Mouse (Mus musculus) limb, embryonic 13.5 days (tissue): ENCODE results near the gene Rfk. TPM values are rescaled to one million over a fixed set of nuclear protein-coding genes. Genes with fewer than 3 reads are reported as not detected.

Experiments used
- ATAC-seq: fragments of 200-750 bp; cut with Nextera tagmentation; 2 replicates; pipeline ENCODE4 v1.8.0; 2017; ENCODE audit warnings: low read depth, moderate number of reproducible peaks, moderate TSS enrichment; ENCODE audit not compliant: low FRiP score
- H3K27ac ChIP-seq: fragments of 300-500 bp; sonication (generic); 2 replicates; pipeline ENCODE4 v1.5.1; 2015; ENCODE audit warnings: inconsistent platforms, mild to moderate bottlenecking, moderate library complexity
- H3K27me3 ChIP-seq: fragments of 300-500 bp; sonication (generic); 2 replicates; pipeline ENCODE4 v1.6.1; 2015; ENCODE audit warnings: mild to moderate bottlenecking, inconsistent platforms
- H3K36me3 ChIP-seq: fragments of 300-500 bp; sonication (generic); 2 replicates; pipeline ENCODE4 v1.6.1; 2015; ENCODE audit warnings: inconsistent platforms, mild to moderate bottlenecking, moderate library complexity
- H3K4me1 ChIP-seq: fragments of 300-500 bp; sonication (generic); 2 replicates; pipeline ENCODE4 v1.6.1; 2015; ENCODE audit warnings: inconsistent platforms
- H3K4me2 ChIP-seq: fragments of 300-500 bp; sonication (generic); replicated peaks from 2 replicates; pipeline ENCODE4 v1.6.1; 2015; ENCODE audit warnings: inconsistent platforms, mild to moderate bottlenecking, moderate library complexity
- H3K4me3 ChIP-seq: fragments of 300-500 bp; sonication (generic); 2 replicates; pipeline ENCODE4 v1.5.1; 2015; ENCODE audit warnings: moderate library complexity, mild to moderate bottlenecking, inconsistent platforms
- H3K9ac ChIP-seq: fragments of 300-500 bp; sonication (generic); 2 replicates; pipeline ENCODE4 v1.6.1; 2015; ENCODE audit warnings: mild to moderate bottlenecking, inconsistent platforms
- H3K9me3 ChIP-seq: fragments of 300-500 bp; sonication (generic); 2 replicates; pipeline ENCODE4 v1.6.1; 2016; ENCODE audit warnings: inconsistent platforms
- WGBS: fragments of 180-500 bp; shearing (Covaris S2); methylation state at CpG from one replicate; pipeline ENCODE4 v1.1.7; 2015; 5-methylcytosine and 5-hydroxymethylcytosine counted together
- polyA plus RNA-seq: library from polyadenylated mRNA; unstranded; fragments of >200 nt; fragmentation: Nextera tagmentation; extraction: Ambion mirVana; gene quantifications from 2 replicates; pipeline ENCODE4 v1.2.1, GENCODE M21; 2015

The Rfk gene
- polyA plus RNA-seq, 1 experiment from 2014 or later: 72.0 TPM

GRCm38 (mm10) chr19:17386424-17386823 lies 7.4 kb upstream of the Rfk start:
- no peak overlapping the region for H3K4me3 ChIP-seq
- no peak overlapping the region for H3K9ac ChIP-seq
- H3K27me3 ChIP-seq: peaks cover 3% of the 10 kb centered on the region; the same call in 1 of the 2 replicates
- no peaks in the 10 kb centered on the region for H3K9me3 ChIP-seq
- WGBS: 64% methylated on average over 6 of the region's 6 CpGs
- no peak overlapping the region for H3K4me2 ChIP-seq
- H3K4me1 ChIP-seq: no peaks in the 10 kb centered on the region
- ATAC-seq: no peak
- no peak overlapping the region for H3K27ac ChIP-seq
- H3K36me3 ChIP-seq: no peaks in the 10 kb centered on the region

GRCm38 (mm10) chr19:17388404-17388803 lies 5.4 kb upstream of the Rfk start:
- H3K4me2 ChIP-seq: no peak overlapping the region
- H3K9me3 ChIP-seq: no peaks in the 10 kb centered on the region
- H3K27ac ChIP-seq: no peak overlapping the region
- no peaks in the 10 kb centered on the region for H3K36me3 ChIP-seq
- H3K9ac ChIP-seq: no peak overlapping the region
- H3K4me1 ChIP-seq: peaks cover 5% of the 10 kb centered on the region
- WGBS: 25% methylated on average over 2 of the region's 2 CpGs
- peaks cover 3% of the 10 kb centered on the region; the same call in 1 of the 2 replicates for H3K27me3 ChIP-seq
- no peak for ATAC-seq
- H3K4me3 ChIP-seq: no peak overlapping the region

DNA sequence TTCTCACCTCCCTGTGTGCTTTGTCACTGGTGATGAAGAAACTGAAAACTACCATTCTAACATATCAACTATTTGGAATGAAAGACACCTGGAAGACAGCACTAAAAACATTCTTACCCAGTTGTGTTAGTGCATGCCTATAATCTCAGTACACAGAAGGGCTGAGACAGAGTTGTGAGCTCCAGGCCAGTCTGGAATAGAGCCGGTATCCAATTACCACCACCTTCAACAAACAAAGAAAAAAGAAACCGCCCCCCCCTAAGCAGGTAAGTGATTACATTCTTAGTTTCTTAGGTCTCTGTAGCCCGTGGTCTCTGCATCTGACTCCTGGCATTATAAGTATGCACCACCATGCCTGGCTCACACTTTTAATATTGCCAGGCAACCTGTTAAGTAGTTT lies 977 bp upstream of the Rfk start:
- peaks cover 3% of the 10 kb centered on the region; the same call in 1 of the 2 replicates for H3K27me3 ChIP-seq
- H3K4me1 ChIP-seq: peaks cover 15% of the 10 kb centered on the region
- H3K9ac ChIP-seq: no peak overlapping the region
- 0 out of 2 replicates have a peak overlapping the region, but pooled peaks have one; percentile 91 for H3K4me3 ChIP-seq
- WGBS: 10% methylated on average over 3 of the region's 3 CpGs
- no peak for ATAC-seq
- no peak overlapping the region for H3K27ac ChIP-seq
- peak overlapping the region; percentile 70 for H3K4me2 ChIP-seq
- H3K36me3 ChIP-seq: peaks cover 12% of the 10 kb centered on the region
- H3K9me3 ChIP-seq: no peaks in the 10 kb centered on the region

GRCm38 (mm10) chr19:17396802-17397201 lies 3.0 kb downstream of the Rfk start:
- H3K36me3 ChIP-seq: peaks cover 41% of the 10 kb centered on the region
- WGBS: 81% methylated on average over 4 of the region's 4 CpGs
- H3K4me3 ChIP-seq: no peak overlapping the region
- ATAC-seq: no peak
- no peaks in the 10 kb centered on the region for H3K27me3 ChIP-seq
- peaks cover 15% of the 10 kb centered on the region for H3K4me1 ChIP-seq
- H3K27ac ChIP-seq: no peak overlapping the region
- no peak overlapping the region for H3K4me2 ChIP-seq
- no peaks in the 10 kb centered on the region for H3K9me3 ChIP-seq
- no peak overlapping the region for H3K9ac ChIP-seq

GRCm38 (mm10) chr19:17397922-17398321 lies 4.1 kb downstream of the Rfk start:
- 81% methylated on average over 5 of the region's 5 CpGs for WGBS
- no peak overlapping the region for H3K4me3 ChIP-seq
- H3K27me3 ChIP-seq: no peaks in the 10 kb centered on the region
- H3K4me2 ChIP-seq: no peak overlapping the region
- no peak overlapping the region for H3K9ac ChIP-seq
- H3K9me3 ChIP-seq: no peaks in the 10 kb centered on the region
- ATAC-seq: no peak
- peaks cover 15% of the 10 kb centered on the region for H3K4me1 ChIP-seq
- peaks cover 41% of the 10 kb centered on the region for H3K36me3 ChIP-seq
- H3K27ac ChIP-seq: no peak overlapping the region

GRCm38 (mm10) chr19:17399965-17400364 lies 6.1 kb downstream of the Rfk start:
- no peak overlapping the region for H3K9ac ChIP-seq
- H3K27ac ChIP-seq: no peak overlapping the region
- H3K27me3 ChIP-seq: no peaks in the 10 kb centered on the region
- no peak for ATAC-seq
- 85% methylated on average over 4 of the region's 4 CpGs for WGBS
- H3K4me3 ChIP-seq: no peak overlapping the region
- H3K36me3 ChIP-seq: peaks cover 41% of the 10 kb centered on the region
- peaks cover 4% of the 10 kb centered on the region; the same call in 1 of the 2 replicates for H3K4me1 ChIP-seq
- no peak overlapping the region for H3K4me2 ChIP-seq
- no peaks in the 10 kb centered on the region for H3K9me3 ChIP-seq

GRCm38 (mm10) chr19:17400571-17400970 lies 6.7 kb downstream of the Rfk start:
- H3K36me3 ChIP-seq: peaks cover 41% of the 10 kb centered on the region
- no peak overlapping the region for H3K4me3 ChIP-seq
- no peak overlapping the region for H3K27ac ChIP-seq
- H3K4me1 ChIP-seq: no peaks in the 10 kb centered on the region
- no peaks in the 10 kb centered on the region for H3K27me3 ChIP-seq
- ATAC-seq: no peak
- H3K9ac ChIP-seq: no peak overlapping the region
- H3K4me2 ChIP-seq: no peak overlapping the region
- no peaks in the 10 kb centered on the region for H3K9me3 ChIP-seq
- 82% methylated on average over 4 of the region's 4 CpGs for WGBS

DNA sequence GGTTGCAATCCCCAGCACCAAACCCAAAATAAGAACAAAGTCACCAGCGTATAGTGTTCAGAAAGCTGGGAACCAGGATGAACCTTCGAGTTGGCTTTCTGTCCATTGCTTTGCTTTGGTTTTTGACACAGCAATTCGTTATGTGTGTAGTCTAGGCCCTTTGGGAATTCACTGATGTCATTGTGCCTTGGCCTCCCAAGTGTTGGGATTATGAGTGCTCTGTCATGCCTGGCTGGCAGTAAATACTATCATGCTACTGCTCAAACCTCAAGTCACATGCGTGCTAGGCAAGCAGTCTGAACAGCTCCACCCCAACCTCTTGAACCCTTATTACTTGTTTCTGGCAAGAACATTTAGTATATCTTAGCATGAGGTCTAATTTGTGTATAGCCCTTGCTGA lies 9.3 kb downstream of the Rfk start:
- no peak overlapping the region for H3K9ac ChIP-seq
- H3K4me3 ChIP-seq: no peak overlapping the region
- WGBS: 91% methylated on average over 4 of the region's 4 CpGs
- no peak overlapping the region for H3K4me2 ChIP-seq
- peaks cover 26% of the 10 kb centered on the region for H3K36me3 ChIP-seq
- H3K27me3 ChIP-seq: no peaks in the 10 kb centered on the region
- peaks cover 9% of the 10 kb centered on the region for H3K9me3 ChIP-seq
- no peak for ATAC-seq
- H3K4me1 ChIP-seq: no peaks in the 10 kb centered on the region
- no peak overlapping the region for H3K27ac ChIP-seq

DNA sequence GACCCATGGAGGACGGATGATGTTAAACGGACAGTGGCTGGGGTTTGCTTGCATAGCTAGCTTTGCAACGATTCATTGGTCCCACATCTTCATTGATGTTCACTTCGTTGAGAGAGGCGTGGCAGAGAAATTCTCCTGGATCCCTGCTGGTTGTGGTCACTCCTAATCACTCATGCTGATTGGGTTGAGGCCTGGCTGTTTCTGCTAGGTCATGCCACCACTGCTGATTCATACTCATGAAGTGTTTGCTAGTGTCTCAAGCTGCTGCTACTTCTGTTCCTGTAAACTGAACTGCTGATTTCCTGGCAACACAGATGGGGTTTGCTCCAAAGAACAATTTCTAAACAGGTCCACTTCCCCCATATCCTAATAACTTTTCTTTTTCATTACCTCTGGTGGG lies 13.0 kb downstream of the Rfk start:
- no peaks in the 10 kb centered on the region for H3K4me1 ChIP-seq
- H3K27me3 ChIP-seq: no peaks in the 10 kb centered on the region
- no peaks in the 10 kb centered on the region for H3K36me3 ChIP-seq
- ATAC-seq: no peak
- no peak overlapping the region for H3K27ac ChIP-seq
- no peak overlapping the region for H3K4me2 ChIP-seq
- H3K9ac ChIP-seq: no peak overlapping the region
- H3K9me3 ChIP-seq: peaks cover 9% of the 10 kb centered on the region
- WGBS: 94% methylated on average over 5 of the region's 5 CpGs
- no peak overlapping the region for H3K4me3 ChIP-seq

GRCm38 (mm10) chr19:17408591-17408990 lies 14.7 kb downstream of the Rfk start:
- Histone ChIP-seq H3K4me2 (no peak overlapping the region), H3K4me3 (no peak overlapping the region), H3K36me3 (no peaks in the 10 kb centered on the region), H3K9me3 (peaks cover 9% of the 10 kb centered on the region), H3K9ac (no peak overlapping the region), H3K4me1 (no peaks in the 10 kb centered on the region), H3K27ac (no peak overlapping the region), H3K27me3 (no peaks in the 10 kb centered on the region)
- no peak for ATAC-seq

- H3K9ac ChIP-seq: no peak overlapping the region
- WGBS: 66% methylated on average over 3 of the region's 3 CpGs
- peaks cover 9% of the 10 kb centered on the region for H3K9me3 ChIP-seq
- no peaks in the 10 kb centered on the region for H3K27me3 ChIP-seq
- H3K36me3 ChIP-seq: no peaks in the 10 kb centered on the region
- no peak overlapping the region for H3K4me3 ChIP-seq
- no peak overlapping the region for H3K27ac ChIP-seq
- no peak for ATAC-seq
- H3K4me1 ChIP-seq: no peaks in the 10 kb centered on the region
- no peak overlapping the region for H3K4me2 ChIP-seq
Measured at GRCm38 (mm10) chr19:17409351-17409750, 15.5 kb downstream of the Rfk start.

DNA sequence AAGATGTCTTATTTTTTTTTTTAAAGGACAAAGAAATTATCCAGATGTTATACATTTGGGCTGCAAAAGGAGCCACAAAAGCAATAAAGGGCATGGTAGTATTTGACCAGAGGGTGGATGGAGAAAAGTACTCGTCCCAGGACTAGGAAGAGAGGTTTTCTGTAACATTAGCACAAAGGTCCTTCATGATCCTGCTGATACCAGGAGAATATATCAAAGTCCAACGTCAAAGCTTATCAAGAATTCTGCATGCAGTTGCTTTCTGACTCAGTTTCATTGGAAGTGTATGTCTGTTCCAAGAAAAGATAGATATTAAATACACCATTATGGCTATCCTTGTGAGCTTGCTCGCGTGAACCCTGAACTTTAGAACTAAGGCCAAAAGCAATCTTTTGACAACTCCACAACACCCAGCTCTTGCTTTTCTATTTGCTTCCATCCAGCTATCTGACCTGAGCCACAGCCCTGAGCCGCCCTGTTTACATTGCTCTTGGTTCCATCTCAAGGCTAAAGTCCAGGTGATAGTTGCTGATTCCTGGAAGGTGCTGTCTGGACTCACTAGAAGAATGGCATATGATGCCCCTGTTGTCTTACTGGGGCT lies 16.7 kb downstream of the Rfk start:
- no peak for ATAC-seq
- Histone ChIP-seq H3K36me3 (no peaks in the 10 kb centered on the region), H3K4me3 (no peak overlapping the region), H3K4me2 (no peak overlapping the region), H3K27me3 (no peaks in the 10 kb centered on the region), H3K27ac (no peak overlapping the region), H3K4me1 (no peaks in the 10 kb centered on the region), H3K9me3 (peaks cover 9% of the 10 kb centered on the region), H3K9ac (no peak overlapping the region)
- WGBS: 80% methylated on average over 5 of the region's 5 CpGs

- no peak overlapping the region for H3K4me2 ChIP-seq
- no peak overlapping the region for H3K9ac ChIP-seq
- no peaks in the 10 kb centered on the region for H3K36me3 ChIP-seq
- no peak overlapping the region for H3K27ac ChIP-seq
- WGBS: 63% methylated on average over 4 of the region's 4 CpGs
- H3K27me3 ChIP-seq: no peaks in the 10 kb centered on the region
- ATAC-seq: no peak
- no peaks in the 10 kb centered on the region for H3K9me3 ChIP-seq
- no peak overlapping the region for H3K4me3 ChIP-seq
- H3K4me1 ChIP-seq: no peaks in the 10 kb centered on the region
Measured at GRCm38 (mm10) chr19:17412915-17413459, 19.1 kb downstream of the Rfk start.
